Mouse (Mus musculus) megakaryocyte, embryonic 14.5 days (primary cell): ENCODE measurements around the gene Rnaseh2c. TPM values are rescaled to one million over a fixed set of nuclear protein-coding genes. Genes with fewer than 3 reads are reported as not detected.

Experiments used
- H3K27me3 ChIP-seq: replicated peaks from 2 replicates; pipeline ENCODE3; 2012; ENCODE audit warnings: inconsistent platforms
- H3K36me3 ChIP-seq: replicated peaks from 2 replicates; pipeline ENCODE3; 2012; ENCODE audit warnings: low read length, inconsistent platforms, mixed read lengths
- H3K4me1 ChIP-seq: 2 replicates; pipeline ENCODE4 v1.6.1; 2012; ENCODE audit warnings: inconsistent platforms
- H3K4me3 ChIP-seq: replicated peaks from 2 replicates; pipeline ENCODE3; 2012; ENCODE audit warnings: moderate library complexity, mild to moderate bottlenecking, inconsistent platforms
- H3K9me3 ChIP-seq: 2 replicates; pipeline ENCODE4 v1.6.1; 2012; ENCODE audit warnings: inconsistent platforms
- FLI1 ChIP-seq: IDR thresholded peaks from 2 replicates; pipeline ENCODE4 v1.6.1; 2012; ENCODE audit warnings: low read length, inconsistent platforms, mixed read lengths
- GATA1 ChIP-seq: IDR thresholded peaks from 3 replicates; pipeline ENCODE4 v1.6.1; 2012; ENCODE audit warnings: mixed read lengths, low read length, inconsistent platforms, borderline replicate concordance
- polyA plus RNA-seq: library from polyadenylated mRNA; stranded (reverse); fragments of >175 nt; gene quantifications from 2 replicates; pipeline ENCODE4 v1.2.3, GENCODE M21; 2012; ENCODE audit warnings: low replicate concordance; ENCODE audit not compliant: insufficient read depth

Rnaseh2c gene
- polyA plus RNA-seq, 1 experiment, result 520 TPM

DNA sequence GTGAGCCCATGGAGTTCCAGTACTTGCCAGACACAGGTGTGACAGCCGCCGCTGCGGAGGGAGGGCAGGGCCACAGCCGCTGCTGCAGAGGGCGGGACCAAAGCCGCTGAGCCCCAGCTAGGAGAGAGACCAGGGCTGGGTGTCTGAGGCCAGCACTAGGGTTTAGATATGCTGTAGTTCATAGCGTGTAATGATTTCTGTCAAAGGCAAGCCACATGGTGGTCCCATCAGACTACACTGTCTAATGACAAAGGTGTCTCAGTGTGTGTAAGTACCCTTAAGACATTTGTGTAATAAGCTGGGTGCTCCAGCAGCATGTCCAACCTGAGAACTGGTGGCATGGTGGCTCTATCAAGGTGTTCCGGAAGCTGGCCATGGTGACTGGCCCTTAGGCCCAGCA is 40.0 kb downstream of the Rnaseh2c start:
- H3K36me3 ChIP-seq, result peaks cover 84% of the 10 kb centered on the region
- no peaks in the 10 kb centered on the region for H3K9me3 ChIP-seq
- no peaks in the 10 kb centered on the region for H3K27me3 ChIP-seq
- no peak overlapping the region for H3K4me3 ChIP-seq
- peaks cover 56% of the 10 kb centered on the region for H3K4me1 ChIP-seq
- no peak for TF ChIP-seq GATA1

- no peaks in the 10 kb centered on the region for H3K27me3 ChIP-seq
- H3K4me1 ChIP-seq, result peaks cover 61% of the 10 kb centered on the region
- H3K36me3 ChIP-seq, result peaks cover 89% of the 10 kb centered on the region
Observed at GRCm38 (mm10) chr19:5645280-5645679, 43.6 kb downstream of the Rnaseh2c start.

DNA sequence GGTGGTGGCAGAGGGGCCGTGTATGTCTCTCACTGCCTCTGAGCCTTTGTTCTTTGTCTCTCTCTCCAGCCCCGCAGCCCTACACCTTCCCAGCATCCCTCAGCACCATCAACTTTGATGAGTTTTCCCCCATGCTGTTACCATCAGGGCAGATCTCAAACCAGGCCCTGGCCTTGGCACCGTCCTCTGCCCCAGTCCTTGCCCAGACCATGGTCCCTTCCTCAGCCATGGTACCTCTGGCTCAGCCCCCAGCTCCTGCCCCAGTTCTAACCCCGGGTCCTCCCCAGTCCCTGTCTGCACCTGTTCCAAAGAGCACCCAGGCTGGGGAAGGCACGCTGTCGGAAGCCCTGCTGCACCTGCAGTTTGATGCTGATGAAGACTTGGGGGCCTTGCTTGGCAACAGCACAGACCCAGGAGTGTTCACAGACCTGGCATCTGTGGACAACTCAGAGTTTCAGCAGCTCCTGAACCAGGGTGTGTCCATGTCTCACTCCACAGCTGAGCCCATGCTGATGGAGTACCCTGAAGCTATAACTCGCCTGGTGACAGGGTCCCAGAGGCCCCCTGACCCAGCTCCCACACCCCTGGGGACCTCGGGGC is 45.2 kb downstream of the Rnaseh2c start:
- no peak for TF ChIP-seq GATA1
- no peak for TF ChIP-seq FLI1
- Histone ChIP-seq H3K9me3 (no peaks in the 10 kb centered on the region), H3K27me3 (no peaks in the 10 kb centered on the region), H3K4me3 (no peak overlapping the region), H3K4me1 (peaks cover 45% of the 10 kb centered on the region), H3K36me3 (peaks cover 89% of the 10 kb centered on the region)

More at GRCm38 (mm10) chr19:5645280-5645679, 43.6 kb downstream of the Rnaseh2c start:
- Histone ChIP-seq H3K9me3 (no peaks in the 10 kb centered on the region), H3K4me3 (no peak overlapping the region)
- TF ChIP-seq GATA1, result no peak
- no peak for TF ChIP-seq FLI1

GRCm38 (mm10) chr19:5647791-5648190 is 46.1 kb downstream of the Rnaseh2c start:
- H3K27me3 ChIP-seq, result no peaks in the 10 kb centered on the region
- peaks cover 89% of the 10 kb centered on the region for H3K36me3 ChIP-seq
- no peak for TF ChIP-seq FLI1
- no peak for TF ChIP-seq GATA1
- H3K4me1 ChIP-seq, result peaks cover 44% of the 10 kb centered on the region
- no peak overlapping the region for H3K4me3 ChIP-seq
- no peaks in the 10 kb centered on the region for H3K9me3 ChIP-seq

DNA sequence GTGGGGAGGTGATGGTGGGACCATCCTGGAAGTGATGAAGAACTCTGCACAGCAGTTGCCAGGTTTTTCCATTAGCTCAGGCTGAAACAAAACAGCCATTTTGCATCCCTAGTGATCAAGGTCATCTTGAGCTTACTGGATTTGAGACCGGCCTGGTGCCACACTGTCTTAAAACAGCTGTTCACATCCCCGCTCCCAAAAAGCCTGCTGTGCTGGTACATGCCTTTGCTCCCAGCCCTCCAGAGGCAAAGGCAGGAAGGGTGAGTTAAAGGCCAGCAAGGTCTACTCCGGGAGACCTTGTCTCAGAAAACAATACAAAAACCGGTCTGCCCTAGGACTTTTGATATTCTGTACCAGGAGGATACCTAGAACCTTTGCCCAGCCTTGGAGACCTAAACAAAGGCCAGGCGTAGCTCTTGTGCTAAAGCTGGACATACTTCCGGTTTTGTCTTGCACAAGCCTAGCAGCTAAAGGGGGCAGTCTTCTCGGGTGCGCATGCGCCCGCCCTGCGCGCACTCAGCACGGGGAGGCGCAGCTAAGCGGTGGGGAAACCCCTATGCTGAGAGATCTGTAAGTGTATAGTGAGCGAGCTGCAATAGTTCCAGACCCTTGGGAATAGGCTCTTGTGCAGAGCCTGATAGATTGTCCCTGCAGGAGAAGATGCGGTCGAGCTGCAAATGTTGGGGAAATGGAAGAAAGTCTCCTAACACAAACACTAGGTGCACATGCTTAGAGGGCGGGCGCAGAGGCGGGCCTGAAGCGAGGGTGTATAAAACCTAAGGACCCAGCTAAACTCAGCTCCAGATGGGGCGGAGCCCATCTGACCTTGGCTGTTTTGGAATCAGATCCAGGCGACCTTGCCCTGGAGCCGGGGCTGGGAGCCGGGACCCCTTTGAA is 47.0 kb downstream of the Rnaseh2c start:
- no peaks in the 10 kb centered on the region for H3K9me3 ChIP-seq
- H3K36me3 ChIP-seq, result peaks cover 90% of the 10 kb centered on the region
- H3K4me1 ChIP-seq, result peaks cover 44% of the 10 kb centered on the region
- H3K27me3 ChIP-seq, result no peaks in the 10 kb centered on the region
- TF ChIP-seq FLI1, result no peak
- TF ChIP-seq GATA1, result no peak
- H3K4me3 ChIP-seq, result peak overlapping the region; percentile 87

DNA sequence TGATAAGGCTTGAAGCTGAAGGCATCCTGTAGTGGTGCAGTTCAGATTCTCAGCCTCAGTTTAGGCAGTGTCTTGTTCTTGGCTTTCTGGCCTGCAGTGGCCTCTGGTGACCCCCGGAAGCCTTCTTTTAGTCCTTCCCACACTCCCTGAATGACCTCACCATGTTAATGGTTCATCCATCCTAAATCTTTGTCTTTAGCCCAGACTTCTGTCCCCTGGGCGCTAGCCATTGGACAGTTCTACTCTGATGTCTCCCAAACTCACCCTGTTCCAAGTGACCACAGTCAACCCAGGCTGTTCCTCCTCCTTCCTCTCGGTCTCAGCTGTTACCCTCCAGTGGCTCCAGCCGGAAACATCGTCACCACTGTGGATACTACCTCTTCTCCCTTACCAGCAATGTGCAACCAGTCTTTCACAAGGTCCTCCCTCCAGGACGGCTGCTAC is 47.6 kb downstream of the Rnaseh2c start:
- Histone ChIP-seq H3K4me1 (peaks cover 40% of the 10 kb centered on the region), H3K36me3 (peaks cover 90% of the 10 kb centered on the region), H3K9me3 (no peaks in the 10 kb centered on the region), H3K4me3 (peak overlapping the region; percentile 87), H3K27me3 (no peaks in the 10 kb centered on the region)
- TF ChIP-seq GATA1 (no peak), FLI1 (no peak)

- TF ChIP-seq GATA1 (no peak), FLI1 (no peak)
- H3K27me3 ChIP-seq, result no peaks in the 10 kb centered on the region
- H3K36me3 ChIP-seq, result peaks cover 90% of the 10 kb centered on the region
- peaks cover 39% of the 10 kb centered on the region for H3K4me1 ChIP-seq
- no peak overlapping the region for H3K4me3 ChIP-seq
- H3K9me3 ChIP-seq, result no peaks in the 10 kb centered on the region
Observed at GRCm38 (mm10) chr19:5651502-5652274, 50.0 kb downstream of the Rnaseh2c start.

DNA sequence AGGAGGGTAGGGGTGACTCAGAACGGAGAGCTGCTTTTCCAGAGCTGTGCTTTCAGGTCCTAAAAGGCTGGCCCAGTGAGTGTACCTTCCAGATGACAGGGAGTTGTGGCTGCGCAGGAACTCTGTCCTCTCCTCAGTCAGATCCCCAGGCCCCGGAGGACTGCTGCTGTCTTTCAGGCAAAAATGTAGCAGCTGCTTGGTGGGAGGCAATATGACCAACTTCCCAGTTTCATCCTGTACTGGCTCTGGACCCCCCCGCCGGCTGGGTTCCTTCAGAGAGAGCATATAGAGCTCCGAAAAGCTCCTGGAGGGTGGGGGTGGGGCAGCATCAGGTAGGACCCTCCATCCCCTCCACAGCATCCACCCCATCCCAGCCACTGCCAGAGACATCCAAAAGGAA is 50.9 kb downstream of the Rnaseh2c start:
- H3K4me1 ChIP-seq, result peaks cover 35% of the 10 kb centered on the region

DNA sequence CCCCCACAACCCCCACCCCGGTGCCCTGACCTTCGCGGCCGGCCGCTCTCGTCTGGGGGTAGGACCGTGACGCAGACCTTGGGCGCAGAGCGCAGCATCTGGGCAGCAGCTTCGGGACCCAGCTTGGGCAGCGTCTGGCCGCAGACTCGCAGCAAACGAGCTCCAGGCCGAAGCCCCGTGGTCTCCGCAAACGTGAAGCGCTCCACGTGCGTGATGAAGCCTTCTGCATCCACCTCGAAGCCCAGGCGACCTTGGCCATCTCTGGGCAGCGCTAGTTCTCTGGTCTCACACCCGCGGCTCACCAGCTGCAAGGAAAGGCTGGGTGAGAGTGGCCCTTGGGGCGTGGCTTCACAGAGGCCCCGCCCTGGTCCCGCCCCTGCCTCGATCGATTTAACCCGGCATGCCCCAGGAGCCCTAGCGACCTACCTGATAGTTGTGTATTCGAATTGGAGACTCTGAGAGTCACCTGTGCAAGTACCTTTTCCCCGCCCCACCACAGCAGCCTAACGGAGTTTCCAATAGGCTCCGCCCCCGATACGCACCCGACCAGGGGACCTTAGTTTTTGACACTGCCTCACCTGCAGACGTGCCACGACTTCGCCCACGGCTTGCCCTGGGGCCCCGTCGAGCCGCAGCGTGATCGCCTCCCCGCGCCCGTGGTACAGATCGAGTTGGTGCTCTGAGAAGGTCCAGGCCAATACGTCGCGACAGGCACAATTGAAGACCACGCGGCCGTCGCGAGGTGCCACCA is 52.5 kb downstream of the Rnaseh2c start:
- Histone ChIP-seq H3K9me3 (no peaks in the 10 kb centered on the region), H3K27me3 (no peaks in the 10 kb centered on the region), H3K4me3 (no peak overlapping the region), H3K36me3 (peaks cover 93% of the 10 kb centered on the region), H3K4me1 (peaks cover 28% of the 10 kb centered on the region)
- TF ChIP-seq GATA1, result no peak
- no peak for TF ChIP-seq FLI1

More for the DNA sequence above, 50.9 kb downstream of the Rnaseh2c start:
- Histone ChIP-seq H3K27me3 (no peaks in the 10 kb centered on the region), H3K4me3 (no peak overlapping the region), H3K36me3 (peaks cover 89% of the 10 kb centered on the region), H3K9me3 (no peaks in the 10 kb centered on the region)
- TF ChIP-seq FLI1 (no peak), GATA1 (no peak)
